Mouse (Mus musculus): ENCODE measurements around the gene Man2a1.

Gene Man2a1

DNA sequence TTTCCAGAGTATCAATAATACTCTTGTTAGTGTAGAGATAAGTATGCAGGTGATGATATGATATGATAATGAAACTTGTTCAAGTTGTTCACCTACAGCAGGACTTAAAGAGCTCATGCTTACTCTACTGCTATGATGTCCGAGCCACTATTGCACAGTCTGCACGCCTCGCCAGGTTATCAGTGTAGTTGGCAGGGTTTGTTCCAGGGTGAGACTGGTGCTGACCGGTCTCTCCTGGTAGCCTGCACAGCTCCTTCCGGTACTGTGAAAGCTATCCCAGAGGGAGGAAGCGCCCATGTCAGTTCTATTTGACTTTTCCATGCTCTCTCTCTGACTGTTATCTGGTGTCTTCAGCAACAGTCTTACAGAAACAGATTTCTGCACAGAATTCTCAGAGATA lies 107.0 kb downstream of the Man2a1 start:
- no peak for DNase-seq (ENCODE audit: low spot score)

- DNase-seq (ENCODE audit: low spot score), result peak; percentile 19
Observed at GRCm38 (mm10) chr17:64716318-64716717, 115.8 kb downstream of the Man2a1 start.

DNA sequence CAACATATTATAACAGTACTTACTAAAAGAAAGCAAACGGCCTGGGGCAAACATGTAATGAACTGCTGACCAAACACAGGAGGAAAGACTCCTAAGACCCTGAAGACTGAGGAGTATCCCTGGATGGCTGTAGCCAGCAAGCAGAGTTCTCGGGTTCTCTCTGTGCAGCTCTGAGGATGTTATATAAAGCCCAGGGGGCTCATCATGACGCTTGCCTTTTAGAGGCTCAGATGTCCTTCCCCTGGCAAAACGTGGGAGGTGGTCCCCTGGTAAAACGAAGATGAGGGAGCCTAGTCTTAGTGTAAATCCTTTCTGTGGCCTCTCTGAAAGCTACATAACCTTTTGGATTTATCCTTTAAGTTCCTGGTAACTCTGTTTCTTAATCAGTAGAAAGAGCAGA lies 119.2 kb downstream of the Man2a1 start:
- no peak for DNase-seq (ENCODE audit: low spot score)

DNA sequence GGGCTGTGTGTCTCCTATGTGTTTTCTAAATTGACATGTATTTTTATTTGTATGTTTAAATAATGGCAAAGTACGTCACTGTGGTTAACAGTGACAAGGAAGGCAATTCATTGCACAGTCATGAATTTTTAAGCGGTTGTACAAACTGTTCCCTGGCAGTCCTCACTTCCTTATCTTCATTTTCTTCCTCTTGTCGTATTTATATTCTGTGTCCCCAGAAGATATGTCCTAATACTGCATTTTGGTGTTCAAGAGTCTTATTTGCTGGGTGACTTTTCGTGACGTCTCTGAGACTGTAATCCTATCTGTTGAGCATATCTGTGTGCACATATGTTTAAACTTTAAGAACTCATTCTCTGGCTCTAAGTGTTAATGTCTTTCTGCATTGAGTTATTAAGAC lies 120.6 kb downstream of the Man2a1 start:
- no peak for DNase-seq (ENCODE audit: low spot score)

GRCm38 (mm10) chr17:64723162-64723561 lies 122.6 kb downstream of the Man2a1 start:
- DNase-seq (ENCODE audit: low spot score), result no peak

DNA sequence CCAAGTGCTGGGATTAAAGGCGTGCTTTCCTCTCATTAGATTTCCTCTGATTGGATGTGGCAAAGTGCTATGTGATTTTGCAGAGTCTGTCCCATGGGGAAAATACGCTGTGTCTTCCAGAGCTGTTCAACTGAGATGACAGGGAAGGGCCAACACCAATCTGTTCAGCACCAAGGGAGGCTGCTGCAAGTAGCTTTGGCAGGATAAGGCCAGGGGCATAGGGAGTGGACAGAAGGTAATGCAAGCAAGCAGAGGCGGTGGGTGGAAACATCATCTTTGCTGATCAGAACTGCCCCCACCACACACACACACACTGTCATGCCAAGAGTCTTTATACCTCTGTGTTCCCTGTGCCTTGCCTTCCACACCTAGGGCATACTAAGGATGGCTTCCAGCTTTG lies 124.7 kb downstream of the Man2a1 start:
- DNase-seq (ENCODE audit: low spot score), result no peak

GRCm38 (mm10) chr17:64726032-64726431 lies 125.5 kb downstream of the Man2a1 start:
- DNase-seq (ENCODE audit: low spot score), result no peak

DNA sequence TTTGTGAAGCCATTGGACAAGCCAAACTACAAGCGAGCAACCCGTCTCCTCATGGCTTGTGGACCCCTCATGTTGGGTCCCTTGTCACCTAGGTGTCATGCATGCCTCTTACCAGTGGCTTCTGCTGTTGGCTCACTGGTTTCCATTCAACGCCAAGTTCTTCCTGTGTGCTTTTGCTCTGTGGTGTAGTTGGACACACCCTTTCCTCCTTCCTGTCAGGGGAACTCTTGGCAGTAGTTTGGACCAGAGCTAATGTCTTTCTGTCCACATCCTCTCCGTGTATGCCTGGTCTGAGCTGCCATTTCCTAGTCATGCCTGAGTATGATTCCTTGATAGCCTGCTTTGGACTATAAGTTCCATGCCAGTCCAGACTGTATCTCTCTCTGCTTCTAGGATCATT lies 135.0 kb downstream of the Man2a1 start:
- DNase-seq (ENCODE audit: low spot score), result no peak

DNA sequence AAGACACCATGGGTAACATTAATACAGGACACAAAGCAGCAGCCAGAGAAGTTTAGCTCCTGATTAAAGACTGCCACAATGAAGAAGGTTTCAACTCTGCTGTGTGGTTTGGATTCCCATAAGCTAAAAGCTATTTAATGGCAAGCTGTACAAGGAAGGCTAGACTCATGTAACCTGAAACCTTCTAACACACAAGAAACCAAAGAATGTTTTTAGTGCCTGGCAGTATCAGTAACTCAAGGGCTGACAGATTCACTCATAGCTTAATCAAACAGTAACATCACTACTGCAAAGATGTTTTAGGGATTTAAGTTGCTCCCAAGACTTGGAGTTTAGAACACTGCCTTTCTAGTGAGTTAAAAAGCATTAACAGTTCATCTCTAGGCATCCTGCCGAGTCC lies 137.4 kb downstream of the Man2a1 start:
- DNase-seq (ENCODE audit: low spot score), result no peak

- DNase-seq (ENCODE audit: low spot score), result no peak
Observed at GRCm38 (mm10) chr17:64739129-64739528, 138.6 kb downstream of the Man2a1 start.

- no peak for DNase-seq (ENCODE audit: low spot score)
Observed at GRCm38 (mm10) chr17:64742715-64743605, 142.4 kb downstream of the Man2a1 start.

- DNase-seq (ENCODE audit: low spot score), result no peak
Observed at GRCm38 (mm10) chr17:64743606-64744300, 143.2 kb downstream of the Man2a1 start.

DNA sequence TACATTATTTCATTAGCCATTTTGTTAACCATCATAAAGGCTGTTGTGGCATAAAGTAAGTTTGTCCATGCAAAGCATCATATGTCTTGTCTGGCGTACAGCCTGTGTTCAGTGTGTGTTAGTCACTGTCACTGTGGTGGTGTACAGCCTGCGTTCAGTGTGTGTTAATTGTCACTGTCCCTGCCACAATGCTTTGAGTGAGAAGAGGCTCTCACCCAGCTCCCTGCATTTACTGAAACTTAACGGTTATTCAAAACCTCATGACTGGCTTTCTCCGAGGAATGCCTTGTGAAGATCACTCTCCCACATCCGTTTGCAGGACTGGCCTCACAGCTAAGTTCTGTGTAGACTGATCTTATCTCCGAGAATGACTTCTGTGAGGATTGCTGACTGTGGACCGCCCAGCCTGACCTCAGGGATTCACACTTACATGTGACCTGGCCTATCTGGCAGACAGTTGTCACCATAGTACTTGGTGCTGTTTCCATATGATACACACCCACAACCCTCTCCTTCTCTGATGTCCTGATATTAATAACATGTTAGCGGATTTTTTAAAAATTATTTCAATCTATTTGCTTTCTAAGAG lies 146.2 kb downstream of the Man2a1 start:
- DNase-seq (ENCODE audit: low spot score), result no peak

GRCm38 (mm10) chr17:64747461-64747860 lies 146.9 kb downstream of the Man2a1 start:
- no peak for DNase-seq (ENCODE audit: low spot score)

GRCm38 (mm10) chr17:64748131-64748530 lies 147.6 kb downstream of the Man2a1 start:
- no peak for DNase-seq (ENCODE audit: low spot score)

DNA sequence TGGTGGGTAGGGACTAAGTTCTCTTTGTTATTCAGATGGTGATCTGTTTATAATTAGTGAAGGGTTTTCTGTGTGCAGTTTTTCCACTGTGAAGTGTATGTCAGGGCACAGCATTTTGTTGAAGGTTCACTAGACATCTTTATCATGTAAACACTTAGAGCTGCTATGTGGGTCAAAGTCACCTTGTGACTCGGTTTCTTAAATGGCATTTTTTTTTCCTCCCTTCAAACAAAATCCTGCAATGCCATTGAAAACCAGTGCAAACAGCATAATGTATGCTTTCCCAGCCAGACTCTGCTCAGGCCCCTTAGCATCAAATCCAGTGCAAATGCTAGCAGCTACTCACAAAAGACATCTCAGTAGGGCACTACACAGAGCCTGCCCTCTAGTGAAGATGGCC lies 148.6 kb downstream of the Man2a1 start:
- no peak for DNase-seq (ENCODE audit: low spot score)

- DNase-seq (ENCODE audit: low spot score), result peak; percentile 24
Observed at GRCm38 (mm10) chr17:64751249-64751648, 150.7 kb downstream of the Man2a1 start.

DNA sequence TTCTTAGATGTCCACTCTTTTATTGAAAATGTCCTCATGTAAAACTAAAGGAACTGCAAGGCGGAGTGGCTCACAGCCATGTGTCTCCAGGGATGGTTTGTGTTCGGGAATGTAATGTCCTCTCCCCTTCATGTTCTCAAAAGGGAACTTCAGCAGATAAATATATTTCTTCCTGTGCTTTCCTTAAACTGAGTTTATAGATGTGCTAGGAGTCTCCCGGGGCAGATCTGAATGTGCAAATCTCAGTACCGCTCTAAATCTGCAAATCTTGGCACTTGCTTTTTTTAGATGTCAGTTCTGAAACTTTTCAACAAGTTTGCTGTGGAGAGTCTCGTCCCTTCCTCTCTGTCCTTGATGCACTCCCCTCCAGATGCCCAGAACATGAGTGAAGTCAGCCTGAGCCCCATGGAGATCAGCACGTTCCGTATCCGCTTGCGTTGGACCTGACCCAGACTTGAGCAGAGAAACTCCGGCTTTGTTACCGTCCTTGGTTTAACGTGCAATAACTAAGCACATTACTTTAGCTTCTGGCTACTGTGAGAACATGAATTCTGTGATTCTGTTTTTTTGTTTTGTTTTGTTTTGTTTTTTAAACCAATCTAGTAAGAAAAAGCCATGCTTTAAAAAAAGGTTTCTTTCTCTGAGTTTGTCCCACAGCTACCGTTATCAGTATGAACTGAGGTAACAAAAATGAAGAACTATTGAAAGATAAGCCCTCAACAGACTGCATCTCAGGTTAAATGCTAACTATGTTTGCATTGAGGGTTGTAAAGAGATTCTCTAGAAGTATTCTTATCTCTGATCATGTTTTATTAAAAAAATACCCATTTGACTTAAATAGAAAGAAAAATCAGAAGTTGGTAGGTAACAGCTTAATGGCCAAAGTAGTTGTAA lies 151.8 kb downstream of the Man2a1 start:
- DNase-seq (ENCODE audit: low spot score), result no peak

DNA sequence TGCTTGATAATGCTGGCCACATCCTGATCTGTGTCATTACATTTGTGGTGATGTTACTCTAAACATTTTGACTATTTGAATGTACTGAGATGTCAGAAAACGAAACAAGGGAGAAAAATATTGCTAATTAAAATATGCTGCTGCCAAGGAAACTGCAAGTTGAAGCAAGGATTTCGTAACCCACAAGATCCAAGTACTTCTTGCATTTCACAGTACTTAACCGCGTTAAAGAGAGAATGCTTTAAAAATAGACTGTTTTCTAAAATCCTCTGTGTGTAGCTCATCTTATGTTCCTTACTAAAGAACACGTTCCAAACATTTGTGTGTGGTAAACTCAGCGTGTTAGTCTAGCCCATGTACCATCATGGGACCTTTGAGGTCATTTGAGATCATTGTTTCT lies 153.0 kb downstream of the Man2a1 start:
- no peak for DNase-seq (ENCODE audit: low spot score)

DNA sequence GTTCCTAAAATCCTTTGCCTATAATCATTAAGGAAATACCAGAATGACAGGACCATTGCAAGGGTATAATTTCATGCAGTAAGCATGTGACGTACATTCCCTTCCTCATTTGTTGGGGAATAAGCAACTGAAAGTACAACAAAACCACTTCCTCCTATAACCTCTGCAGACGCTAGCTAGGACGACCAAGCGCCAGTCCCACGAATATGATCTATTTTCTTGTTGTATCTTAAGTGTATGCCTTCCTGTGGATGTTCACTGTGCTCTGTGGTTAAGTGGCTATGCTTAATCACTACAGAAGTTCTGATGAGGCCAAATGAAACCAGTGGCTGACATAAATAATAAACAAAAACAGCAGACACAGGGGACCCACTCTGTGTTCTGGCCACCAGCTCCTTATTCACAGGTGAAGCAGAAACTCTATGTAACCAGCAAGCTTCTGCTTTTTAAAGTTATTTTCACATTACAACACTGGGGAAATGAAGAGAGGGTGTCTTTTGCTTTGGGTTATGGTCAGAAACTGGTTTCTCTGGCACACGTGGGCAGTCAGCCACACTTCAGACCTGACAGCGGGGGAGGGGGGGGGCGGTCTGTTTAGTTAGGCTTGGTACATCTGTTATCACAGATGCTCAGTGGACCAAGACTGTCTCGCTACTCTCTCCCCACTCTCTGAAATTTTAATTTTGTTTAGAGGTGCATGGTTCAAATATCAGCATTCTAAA lies 153.8 kb downstream of the Man2a1 start:
- DNase-seq (ENCODE audit: low spot score), result no peak

DNA sequence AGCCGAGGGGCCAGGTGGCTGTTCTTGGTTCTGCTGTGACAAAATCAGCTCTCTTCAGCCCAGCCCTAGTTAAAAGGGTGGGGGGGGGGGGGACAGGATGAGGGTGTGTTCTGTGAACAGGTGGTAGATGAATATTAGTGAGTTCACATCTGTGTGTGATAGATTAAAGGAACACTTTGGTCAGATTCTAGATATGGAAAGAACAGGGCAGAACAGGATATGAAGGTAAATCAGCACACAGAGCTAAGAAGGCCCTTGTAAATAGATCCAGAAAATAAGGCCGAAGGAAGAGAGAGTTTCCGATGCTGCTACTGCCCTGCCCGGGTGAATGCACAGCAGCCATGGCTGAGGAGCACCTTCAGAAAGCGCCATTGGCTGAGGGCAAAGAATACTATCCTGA lies 154.7 kb downstream of the Man2a1 start:
- DNase-seq (ENCODE audit: low spot score), result no peak
